Mouse (Mus musculus) MEL-GATA-1-ER (cell line): ENCODE measurements around the gene Galnt12.

ENCODE experiments used
- DNase-seq: peaks from one replicate; pipeline ENCODE4 v3.0.0-alpha.2; 2012; ENCODE audit warnings: low read depth; ENCODE audit errors: extremely low read depth

Galnt12 gene

DNA sequence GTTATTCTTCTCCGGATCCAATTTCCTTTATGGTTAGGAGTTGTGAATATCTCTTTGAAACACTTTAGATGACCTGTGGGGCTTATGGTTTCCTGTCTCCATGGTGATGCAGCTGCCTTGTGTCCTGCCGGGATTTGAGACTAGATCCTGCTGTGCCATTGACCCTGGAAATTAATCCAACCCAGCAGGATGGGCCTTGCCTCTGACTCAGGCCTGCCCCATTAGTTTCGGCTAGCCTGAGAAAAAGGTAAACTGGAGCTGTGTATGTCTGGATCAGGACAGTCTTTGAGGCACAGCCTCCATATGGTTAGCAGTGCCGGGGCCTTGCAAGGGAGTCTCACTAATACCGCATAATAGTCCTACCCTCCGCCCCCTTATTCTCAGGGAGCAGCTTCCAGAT lies 1.9 kb downstream of the Galnt12 start:
- DNase-seq: no peak

DNA sequence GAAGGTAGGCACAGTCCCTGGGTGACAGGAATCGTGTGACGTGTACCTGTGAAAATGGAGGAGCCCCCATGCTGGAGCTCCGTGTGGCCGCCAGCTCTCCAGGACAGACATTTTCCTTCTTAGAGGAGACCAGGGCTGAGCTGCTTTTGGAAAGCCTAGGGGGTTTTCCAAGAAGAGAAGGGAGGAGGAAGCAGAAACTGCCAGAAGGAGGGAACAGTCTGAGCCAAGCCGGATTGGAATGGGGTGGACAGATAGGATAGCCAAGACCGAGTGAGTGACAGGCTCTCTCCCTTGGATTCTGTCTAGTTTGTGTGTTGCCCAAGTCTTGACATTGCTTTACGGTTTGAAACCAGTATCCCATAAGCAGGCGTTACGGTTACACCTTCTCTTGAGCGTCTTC lies 11.9 kb downstream of the Galnt12 start:
- DNase-seq: no peak

- DNase-seq: no peak
These were observed 20.2 kb downstream of the Galnt12 start for GRCm38 (mm10) chr4:47111885-47112284.

DNA sequence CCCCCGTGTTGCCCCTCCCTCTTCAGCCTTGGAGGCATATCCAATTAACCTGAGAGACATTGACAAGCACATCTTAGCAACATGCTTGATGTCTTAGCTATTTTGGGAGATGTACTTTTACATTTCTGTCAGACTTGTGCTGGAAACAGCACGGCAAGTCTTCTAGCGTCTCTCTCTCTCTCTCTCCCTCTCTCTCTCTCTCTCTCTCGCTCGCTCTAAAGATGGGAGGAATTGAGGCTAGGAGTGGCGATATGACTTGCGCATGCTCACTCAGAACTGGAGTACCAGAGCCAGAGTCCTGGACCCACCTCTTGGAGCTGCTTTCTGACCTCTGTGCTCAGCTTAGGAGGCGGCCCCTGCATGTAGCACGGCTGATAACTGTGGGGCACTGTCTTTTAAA lies 20.9 kb downstream of the Galnt12 start:
- DNase-seq: no peak

- DNase-seq: peak; percentile 28
These were observed 30.5 kb downstream of the Galnt12 start for GRCm38 (mm10) chr4:47122051-47122706.

- DNase-seq: no peak
These were observed 32.5 kb downstream of the Galnt12 start for GRCm38 (mm10) chr4:47124140-47124711.

- no peak for DNase-seq
These were observed 36.8 kb downstream of the Galnt12 start for GRCm38 (mm10) chr4:47128515-47128914.

DNA sequence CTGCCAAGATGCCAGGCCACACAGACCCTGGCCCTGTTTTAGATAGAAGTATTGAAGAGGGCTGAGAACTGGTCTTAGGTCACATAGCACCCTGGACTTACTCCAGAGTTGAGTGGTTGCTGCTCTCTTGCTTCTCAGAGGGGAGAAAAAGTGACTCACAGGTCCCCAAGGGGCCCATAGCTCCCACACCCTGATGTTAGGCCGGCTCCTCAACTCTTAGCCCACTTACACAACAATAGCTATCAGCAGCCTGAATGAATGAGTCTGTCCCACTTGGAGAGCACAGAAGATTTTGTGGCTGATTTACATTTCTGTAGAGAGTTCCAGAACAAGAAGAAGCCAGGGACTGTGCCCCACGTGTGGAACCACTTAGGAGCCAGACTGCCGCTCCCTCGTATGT lies 37.9 kb downstream of the Galnt12 start:
- DNase-seq: no peak

DNA sequence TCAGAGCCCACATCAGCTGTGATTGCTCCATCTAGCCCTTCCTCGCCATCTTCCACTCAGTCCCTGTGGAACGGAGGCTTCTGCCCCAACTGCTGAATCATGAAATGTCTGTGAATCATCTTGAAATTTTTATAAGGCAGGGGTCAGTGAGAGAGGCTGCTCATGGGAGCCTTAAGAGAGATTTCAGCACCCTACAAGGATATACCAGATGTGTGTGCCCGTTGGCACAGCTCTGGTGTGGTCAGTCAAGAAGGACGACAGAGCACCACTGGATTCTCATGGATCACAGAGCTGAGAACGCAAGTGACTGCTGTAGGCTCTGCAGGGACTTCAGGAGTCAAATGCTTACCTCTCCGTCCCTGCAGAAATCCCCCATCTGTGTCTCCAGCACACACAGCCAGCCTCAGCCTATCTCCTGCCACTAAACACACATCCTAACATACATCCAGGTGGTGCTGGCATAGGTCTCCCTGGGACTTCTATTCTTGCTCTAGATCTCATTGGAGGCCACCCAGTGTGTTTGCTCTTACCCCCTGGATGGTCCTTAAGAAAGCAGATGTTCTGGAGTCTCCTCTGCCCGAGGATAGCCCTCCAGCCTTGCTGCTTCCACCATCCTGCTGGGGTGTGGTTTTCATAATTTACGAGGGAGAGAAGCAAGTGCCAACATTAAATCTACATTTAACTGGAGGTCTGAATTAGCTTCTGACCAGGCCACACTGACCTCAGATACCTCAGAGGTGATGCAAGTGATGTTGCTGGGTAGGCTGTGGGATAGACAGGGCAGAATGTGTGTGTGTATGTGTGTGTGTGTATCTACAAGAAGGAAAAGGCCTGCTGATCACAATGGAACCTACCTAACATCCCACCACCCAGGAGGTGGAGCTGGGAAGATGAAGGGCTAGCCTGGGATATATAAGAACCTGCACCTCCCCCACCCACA lies 38.7 kb downstream of the Galnt12 start:
- DNase-seq: no peak

GRCm38 (mm10) chr4:47131931-47132330 lies 40.2 kb downstream of the Galnt12 start:
- no peak for DNase-seq

- DNase-seq: no peak
These were observed 40.7 kb downstream of the Galnt12 start for GRCm38 (mm10) chr4:47132413-47132812.

DNA sequence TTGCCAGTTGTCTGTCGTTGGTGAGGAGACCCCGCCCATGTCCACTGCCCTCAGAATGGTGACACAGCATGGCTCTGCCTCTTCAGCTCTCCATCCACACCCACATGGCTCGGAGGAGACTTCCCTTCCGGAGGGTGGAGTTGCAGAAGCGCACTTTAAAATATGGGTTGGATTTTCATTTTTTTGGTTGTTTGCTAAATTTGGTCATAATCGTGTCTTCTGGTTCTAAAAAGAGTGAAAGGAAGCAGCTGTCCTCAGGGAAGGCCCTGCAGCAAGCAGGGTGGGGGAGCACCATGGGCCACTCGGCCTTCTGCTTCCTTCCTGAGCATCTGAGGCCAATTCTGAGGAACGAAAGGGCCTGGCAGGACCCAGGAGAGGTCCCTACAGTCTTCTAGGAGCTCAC lies 45.0 kb downstream of the Galnt12 start:
- no peak for DNase-seq

- no peak for DNase-seq
These were observed 45.8 kb downstream of the Galnt12 start for GRCm38 (mm10) chr4:47137479-47137878.

- DNase-seq: no peak
These were observed 46.7 kb downstream of the Galnt12 start for GRCm38 (mm10) chr4:47138411-47138810.

- DNase-seq: no peak
These were observed 47.5 kb downstream of the Galnt12 start for GRCm38 (mm10) chr4:47138967-47139777.

- no peak for DNase-seq
These were observed 48.6 kb downstream of the Galnt12 start for GRCm38 (mm10) chr4:47140301-47140700.

- DNase-seq: no peak
These were observed 49.9 kb downstream of the Galnt12 start for GRCm38 (mm10) chr4:47141444-47142154.

DNA sequence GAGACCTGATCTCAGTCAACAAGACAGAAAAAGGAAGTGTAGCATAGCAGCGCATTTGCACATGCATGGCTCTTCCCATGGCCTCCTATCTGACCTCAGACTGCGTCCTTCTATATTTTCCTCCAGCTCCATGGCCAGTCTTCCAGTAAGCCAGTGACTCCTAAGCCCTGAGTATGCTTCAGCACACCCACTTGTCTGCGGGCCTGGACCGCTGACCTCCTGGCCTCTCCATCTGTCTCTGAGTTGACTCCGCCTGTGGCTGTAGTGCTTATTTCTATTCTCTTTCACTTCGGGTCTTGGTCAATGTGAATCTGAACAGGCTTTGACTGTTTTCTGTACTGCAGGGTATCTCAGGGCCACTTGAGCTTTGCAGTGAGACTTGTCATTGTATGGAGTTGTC lies 52.1 kb downstream of the Galnt12 start:
- DNase-seq: no peak

GRCm38 (mm10) chr4:47145341-47145740 lies 53.6 kb downstream of the Galnt12 start:
- no peak for DNase-seq

DNA sequence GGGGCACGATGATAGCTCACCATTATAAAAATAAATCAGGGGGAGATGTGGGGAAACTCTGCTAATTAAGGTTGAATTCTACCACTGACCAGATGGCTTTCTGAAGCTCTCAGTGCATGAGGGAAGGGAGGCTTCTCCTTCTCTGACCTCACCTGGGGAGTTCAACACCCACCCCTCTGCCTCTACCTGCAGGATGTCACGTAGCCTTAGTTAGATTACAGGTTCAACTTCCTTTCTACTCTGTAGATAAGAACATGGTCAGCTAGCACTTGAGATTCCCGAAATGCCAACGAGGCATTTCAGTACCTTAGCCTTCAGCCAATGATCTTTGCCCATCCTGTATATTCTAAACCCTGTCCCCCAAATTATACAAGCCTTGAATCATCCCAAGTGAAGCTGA lies 54.9 kb downstream of the Galnt12 start:
- no peak for DNase-seq

DNA sequence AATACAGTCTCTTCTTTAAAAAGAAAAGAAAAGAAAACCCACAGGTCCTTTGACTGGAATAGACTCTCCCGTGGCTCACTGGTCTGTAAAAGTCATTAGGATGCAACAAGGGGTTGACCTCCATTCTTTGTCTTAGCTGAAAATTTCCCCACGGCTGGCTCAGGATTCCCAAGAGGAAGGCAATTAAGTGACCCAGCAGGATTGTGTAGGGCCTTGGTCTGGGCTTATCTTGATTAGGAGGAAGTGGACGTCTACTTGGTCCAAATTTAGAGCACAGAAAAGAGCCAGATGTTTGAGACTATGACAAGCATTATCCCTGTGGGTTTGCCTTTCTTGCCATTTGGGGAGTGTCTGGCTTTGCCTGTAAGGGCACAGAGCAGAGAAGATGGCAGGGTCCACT lies 58.3 kb downstream of the Galnt12 start:
- DNase-seq: no peak
